Mouse (Mus musculus): Measurements from ENCODE around the gene Gabpa.

GRCm38 (mm10) chr16:84802217-84802616 is 32.5 kb upstream of the Gabpa start:
- TF ChIP-seq ZNF384 (IDR thresholded peaks at IDR 0.05; ENCODE audit: low read depth, low read length) (no peak), ZC3H11A (IDR thresholded peaks at IDR 0.05; ENCODE audit: borderline replicate concordance, low read depth, low read length) (no peak), HCFC1 (IDR thresholded peaks at IDR 0.05; ENCODE audit: borderline replicate concordance, insufficient read depth, low read length) (no peak)

All from ES-E14 (cell line).